Mouse (Mus musculus): ENCODE results near the gene Cenpj. TPM values are rescaled to one million over a fixed set of nuclear protein-coding genes. Genes with fewer than 3 reads are reported as not detected.
A peak's percentile ranks its signal among the peaks of the same experiment; 100 is the strongest.

Cenpj gene
- total RNA-seq (2021), result 1 to 10 TPM; 1.9 to 3.5 TPM

- intact Hi-C loops (cut with DNase I), result loop anchor here (5.0 kb wide), 1 partner anchor 92 kb away; the partner anchor contains the start of gene Mphosph8
Measured at GRCm38 (mm10) chr14:56575416-56575815, at the start of gene Cenpj, which contains the start of gene Parp4. Gene Cenpj, minus strand, starts transcription at chr14:56575425. Gene Parp4, plus strand, starts transcription at chr14:56575619.

GRCm38 (mm10) chr14:56620425-56620824 lies 45.2 kb upstream of the Cenpj start:
- intact Hi-C loops (cut with DNase I), result no loop called here
- no peak for DNase-seq (ENCODE audit: low spot score in 2 of 2)

More at GRCm38 (mm10) chr14:56575416-56575815, at the start of gene Cenpj, which contains the start of gene Parp4:
- peak; percentile 19 to 32 for DNase-seq (ENCODE audit: low spot score in 2 of 2)

- intact Hi-C loops (cut with DNase I), result no loop called here
- no peak for DNase-seq (ENCODE audit: low spot score in 2 of 2)
Measured at GRCm38 (mm10) chr14:56617470-56617869, 42.2 kb upstream of the Cenpj start.

- intact Hi-C loops (cut with DNase I), result no loop called here
- no peak for DNase-seq (ENCODE audit: low spot score in 2 of 2)
Measured at GRCm38 (mm10) chr14:56613212-56613611, 38.0 kb upstream of the Cenpj start.

GRCm38 (mm10) chr14:56605136-56605535 lies 29.9 kb upstream of the Cenpj start:
- DNase-seq (ENCODE audit: low spot score in 2 of 2), result no peak
- intact Hi-C loops (cut with DNase I), result no loop called here

- DNase-seq (ENCODE audit: low spot score in 2 of 2), result no peak
- intact Hi-C loops (cut with DNase I), result no loop called here
Measured at GRCm38 (mm10) chr14:56604438-56604837, 29.2 kb upstream of the Cenpj start.

GRCm38 (mm10) chr14:56602069-56602468 lies 26.8 kb upstream of the Cenpj start:
- no peak for DNase-seq (ENCODE audit: low spot score in 2 of 2)
- intact Hi-C loops (cut with DNase I), result no loop called here

GRCm38 (mm10) chr14:56598759-56599158 lies 23.5 kb upstream of the Cenpj start:
- intact Hi-C loops (cut with DNase I), result no loop called here
- DNase-seq (ENCODE audit: low spot score in 2 of 2), result peak in 1 of 2 experiments; percentile 6

- DNase-seq (ENCODE audit: low spot score in 2 of 2), result no peak
- intact Hi-C loops (cut with DNase I), result loop anchor here (5.0 kb wide), 1 partner anchor 62 kb away; no protein-coding TSS in a partner anchor
Measured at GRCm38 (mm10) chr14:56594811-56595210, 19.6 kb upstream of the Cenpj start.

GRCm38 (mm10) chr14:56592191-56592590 lies 17.0 kb upstream of the Cenpj start:
- no peak for DNase-seq (ENCODE audit: low spot score in 2 of 2)
- intact Hi-C loops (cut with DNase I), result loop anchor here (5.0 kb wide), 1 partner anchor 65 kb away; no protein-coding TSS in a partner anchor

- no peak for DNase-seq (ENCODE audit: low spot score in 2 of 2)
- intact Hi-C loops (cut with DNase I), result no loop called here
Measured at GRCm38 (mm10) chr14:56582294-56582693, 7.1 kb upstream of the Cenpj start.

- no peak for DNase-seq (ENCODE audit: low spot score in 2 of 2)
- intact Hi-C loops (cut with DNase I), result no loop called here
Measured at GRCm38 (mm10) chr14:56581117-56581516, 5.9 kb upstream of the Cenpj start.

- no peak for DNase-seq (ENCODE audit: low spot score in 2 of 2)
- intact Hi-C loops (cut with DNase I), result loop anchor here (5.0 kb wide), 1 partner anchor 88 kb away; the partner anchor contains the start of gene Mphosph8
Measured at GRCm38 (mm10) chr14:56579011-56579410, 3.8 kb upstream of the Cenpj start.

GRCm38 (mm10) chr14:56575969-56576901 lies 1.0 kb upstream of the Cenpj start:
- intact Hi-C loops (cut with DNase I), result loop anchor here (5.0 kb wide), 1 partner anchor 91 kb away; the partner anchor contains the start of gene Mphosph8
- DNase-seq (ENCODE audit: low spot score in 2 of 2), result no peak

GRCm38 (mm10) chr14:56572546-56572945 lies 2.7 kb downstream of the Cenpj start:
- no peak for DNase-seq (ENCODE audit: low spot score in 2 of 2)
- intact Hi-C loops (cut with DNase I), result no loop called here

GRCm38 (mm10) chr14:56571310-56572093 lies 3.7 kb downstream of the Cenpj start:
- intact Hi-C loops (cut with DNase I), result no loop called here
- peak; percentile 94 to 98 for DNase-seq (ENCODE audit: low spot score in 2 of 2)

- intact Hi-C loops (cut with DNase I), result no loop called here
- DNase-seq (ENCODE audit: low spot score in 2 of 2), result no peak
Measured at GRCm38 (mm10) chr14:56569041-56569440, 6.2 kb downstream of the Cenpj start.

- DNase-seq (ENCODE audit: low spot score in 2 of 2), result no peak
- intact Hi-C loops (cut with DNase I), result no loop called here
Measured at GRCm38 (mm10) chr14:56567476-56567875, 7.7 kb downstream of the Cenpj start.

- DNase-seq (ENCODE audit: low spot score in 2 of 2), result no peak
- intact Hi-C loops (cut with DNase I), result no loop called here
Measured at GRCm38 (mm10) chr14:56559134-56559533, 16.1 kb downstream of the Cenpj start.

- intact Hi-C loops (cut with DNase I), result no loop called here
- no peak for DNase-seq (ENCODE audit: low spot score in 2 of 2)
Measured at GRCm38 (mm10) chr14:56554716-56555115, 20.5 kb downstream of the Cenpj start.
